Mouse (Mus musculus) adrenal gland, postnatal 36 days (tissue): Measurements from ENCODE around the gene Vmac. TPM values are rescaled to one million over a fixed set of nuclear protein-coding genes. Genes with fewer than 3 reads are reported as not detected.

Source experiments
- DNase-seq, 2 experiments: peaks; one replicate each; pipeline ENCODE4 v3.0.0; 2021; ENCODE audit warnings: mixed read lengths in 1 of 2
- total RNA-seq, 2 experiments: library from RNA; stranded (reverse); gene quantifications; 2 replicates each; pipeline ENCODE4 v1.2.3; 2021

The Vmac gene
- total RNA-seq, 2 experiments from 2014 or later, result 14.7 to 36.6 TPM

GRCm38 (mm10) chr17:56686801-56687200 is 31.0 kb downstream of the Vmac start:
- DNase-seq, result no peak

GRCm38 (mm10) chr17:56684649-56685048 is 33.2 kb downstream of the Vmac start:
- no peak for DNase-seq

- DNase-seq, result no peak
Observed at GRCm38 (mm10) chr17:56683546-56684140, 34.2 kb downstream of the Vmac start.

- DNase-seq, result no peak
Observed at GRCm38 (mm10) chr17:56682880-56683279, 34.9 kb downstream of the Vmac start.

GRCm38 (mm10) chr17:56681791-56682190 is 36.0 kb downstream of the Vmac start:
- DNase-seq, result peak; percentile 32 to 64

GRCm38 (mm10) chr17:56673647-56674416 is 44.0 kb downstream of the Vmac start:
- peak in 1 of 2 experiments; percentile 47 for DNase-seq

- DNase-seq, result peak; percentile 99 to 100
Observed at GRCm38 (mm10) chr17:56672941-56673646, 44.7 kb downstream of the Vmac start, which contains the start of gene Ranbp3. Ranbp3 (plus strand) TSS chr17:56673294.

GRCm38 (mm10) chr17:56669766-56670165 is 48.1 kb downstream of the Vmac start:
- DNase-seq, result no peak

- DNase-seq, result peak; percentile 89 to 93
Observed at GRCm38 (mm10) chr17:56668384-56669144, 49.3 kb downstream of the Vmac start.

GRCm38 (mm10) chr17:56667591-56667990 is 50.2 kb downstream of the Vmac start:
- DNase-seq, result no peak

- no peak for DNase-seq
Observed at GRCm38 (mm10) chr17:56666384-56666783, 51.4 kb downstream of the Vmac start.

- no peak for DNase-seq
Observed at GRCm38 (mm10) chr17:56664333-56664732, 53.5 kb downstream of the Vmac start.

Other genes with a start within 250 kb of the Vmac start
- 100 to 1,000 TPM; 157 to 172 TPM for gene Ptprs, start 241.5 kb downstream of the Vmac start, total RNA-seq
- not detected for gene Znrf4, start 205.6 kb downstream of the Vmac start, total RNA-seq
- 1 to 10 TPM in 1 of 2 experiments, under 1 TPM in 1; 0.95 to 1.6 TPM for gene Gm20219, start 163.6 kb downstream of the Vmac start, total RNA-seq
- gene Safb2, start 133.4 kb downstream of the Vmac start, total RNA-seq, result 100 to 1,000 TPM; 103 to 126 TPM
- gene Safb, start 133.2 kb downstream of the Vmac start, total RNA-seq, result 100 to 1,000 TPM; 103 to 122 TPM
- 100 to 1,000 TPM; 293 to 327 TPM for gene 2410015M20Rik, start 108.3 kb downstream of the Vmac start, total RNA-seq
- 100 to 1,000 TPM; 804 to 953 TPM for gene Rpl36, start 104.6 kb downstream of the Vmac start, total RNA-seq
- 100 to 1,000 TPM; 582 to 584 TPM for gene Lonp1, start 91.1 kb downstream of the Vmac start, total RNA-seq
- 1 to 10 TPM; 1.5 to 2.4 TPM for gene Catsperd, start 89.9 kb downstream of the Vmac start, total RNA-seq
- gene Ranbp3, start 44.7 kb downstream of the Vmac start, total RNA-seq, result 10 to 100 TPM; 67.8 to 74.1 TPM
- gene Ndufa11, start 255 bp downstream of the Vmac start, total RNA-seq, result 100 to 1,000 TPM; 290 to 298 TPM
- gene Nrtn, start 39.5 kb upstream of the Vmac start, total RNA-seq, result 1 to 10 TPM; 3.8 to 5.4 TPM
- 10 to 100 TPM; 31.5 to 32.5 TPM for gene Dus3l, start 46.7 kb upstream of the Vmac start, total RNA-seq
- under 1 TPM; 0.26 to 0.60 TPM for gene Prr22, start 52.2 kb upstream of the Vmac start, total RNA-seq
- 1 to 10 TPM; 4.4 to 5.3 TPM for gene Rfx2, start 113.0 kb upstream of the Vmac start, total RNA-seq
- gene Acsbg2, start 156.4 kb upstream of the Vmac start, total RNA-seq, result under 1 TPM; 0.30 to 0.53 TPM
- 10 to 100 TPM in 1 of 2 experiments, 1 to 10 TPM in 1; 4.8 to 12.3 TPM for gene 1700061G19Rik, start 157.5 kb upstream of the Vmac start, total RNA-seq
- gene Mllt1, start 217.4 kb upstream of the Vmac start, total RNA-seq, result 10 to 100 TPM; 32.6 to 35.6 TPM